Mouse (Mus musculus) splenic B cell, adult 2 months (primary cell): ENCODE measurements around the gene Clec14a.
"Not testable (repeated sequence)": the region's sequence is repeated elsewhere in the genome, so short reads cannot be mapped to it uniquely, and the experiment has no call there.

Experiments
- DNase-seq: peaks from one replicate; pipeline ENCODE4 v3.0.0-alpha.2; 2011; ENCODE audit warnings: low read depth, low spot score
- H3K27me3 ChIP-seq: 2 replicates; pipeline ENCODE4 v1.6.1; 2012; ENCODE audit warnings: mild to moderate bottlenecking, low read length, moderate library complexity, mixed read lengths; ENCODE audit not compliant: control insufficient read depth, poor library complexity, insufficient read depth, severe bottlenecking
- H3K36me3 ChIP-seq: 2 replicates; pipeline ENCODE4 v1.6.1; 2012; ENCODE audit warnings: mild to moderate bottlenecking, low read length, moderate library complexity, mixed read lengths; ENCODE audit not compliant: control insufficient read depth, poor library complexity, insufficient read depth, severe bottlenecking

Clec14a gene

GRCm38 (mm10) chr12:58268563-58269501, at the start of gene Clec14a:
Clec14a (minus strand) TSS chr12:58269290.
- H3K27me3 ChIP-seq, result no peaks in the 10 kb centered on the region
- no peak for DNase-seq
- no peaks in the 10 kb centered on the region for H3K36me3 ChIP-seq

GRCm38 (mm10) chr12:58307835-58308234, 38.7 kb upstream of the Clec14a start:
- DNase-seq, result no peak
- Histone ChIP-seq H3K27me3 (no peaks in the 10 kb centered on the region), H3K36me3 (no peaks in the 10 kb centered on the region)

- H3K36me3 ChIP-seq, H3K27me3 ChIP-seq, DNase-seq: not testable (repeated sequence)
Measured at GRCm38 (mm10) chr12:58306402-58306801, 37.3 kb upstream of the Clec14a start.

GRCm38 (mm10) chr12:58305567-58305966, 36.5 kb upstream of the Clec14a start:
- no peaks in the 10 kb centered on the region for H3K27me3 ChIP-seq
- DNase-seq, result no peak
- H3K36me3 ChIP-seq, result no peaks in the 10 kb centered on the region

GRCm38 (mm10) chr12:58296980-58297379, 27.9 kb upstream of the Clec14a start:
- no peak for DNase-seq

GRCm38 (mm10) chr12:58285912-58286311, 16.8 kb upstream of the Clec14a start:
- H3K27me3 ChIP-seq, result no peaks in the 10 kb centered on the region
- DNase-seq, result no peak
- H3K36me3 ChIP-seq, result no peaks in the 10 kb centered on the region

More at GRCm38 (mm10) chr12:58296980-58297379, 27.9 kb upstream of the Clec14a start:
- H3K36me3 ChIP-seq, result no peaks in the 10 kb centered on the region
- no peaks in the 10 kb centered on the region for H3K27me3 ChIP-seq

GRCm38 (mm10) chr12:58270520-58270919, 1.4 kb upstream of the Clec14a start:
- DNase-seq, result no peak
- H3K27me3 ChIP-seq, result no peaks in the 10 kb centered on the region
- no peaks in the 10 kb centered on the region for H3K36me3 ChIP-seq

- Histone ChIP-seq H3K36me3 (no peaks in the 10 kb centered on the region), H3K27me3 (no peaks in the 10 kb centered on the region)
- DNase-seq, result no peak
Measured at GRCm38 (mm10) chr12:58269505-58269904, 415 bp upstream of the Clec14a start.

GRCm38 (mm10) chr12:58268186-58268562, 916 bp downstream of the Clec14a start:
- DNase-seq, result no peak

GRCm38 (mm10) chr12:58267779-58268178, 1.3 kb downstream of the Clec14a start:
- DNase-seq, result no peak
- Histone ChIP-seq H3K27me3 (no peaks in the 10 kb centered on the region), H3K36me3 (no peaks in the 10 kb centered on the region)

More at GRCm38 (mm10) chr12:58268186-58268562, 916 bp downstream of the Clec14a start:
- H3K36me3 ChIP-seq, result no peaks in the 10 kb centered on the region
- H3K27me3 ChIP-seq, result no peaks in the 10 kb centered on the region

- no peaks in the 10 kb centered on the region for H3K27me3 ChIP-seq
- no peaks in the 10 kb centered on the region for H3K36me3 ChIP-seq
- DNase-seq, result no peak
Measured at GRCm38 (mm10) chr12:58251901-58252300, 17.2 kb downstream of the Clec14a start.

- H3K27me3 ChIP-seq, result no peaks in the 10 kb centered on the region
- no peak for DNase-seq
- H3K36me3 ChIP-seq, result no peaks in the 10 kb centered on the region
Measured at GRCm38 (mm10) chr12:58232489-58232888, 36.6 kb downstream of the Clec14a start.

GRCm38 (mm10) chr12:58225644-58226043, 43.4 kb downstream of the Clec14a start:
- no peak for DNase-seq
- Histone ChIP-seq H3K27me3 (no peaks in the 10 kb centered on the region), H3K36me3 (no peaks in the 10 kb centered on the region)

GRCm38 (mm10) chr12:58219078-58219477, 50.0 kb downstream of the Clec14a start:
- no peaks in the 10 kb centered on the region for H3K36me3 ChIP-seq
- DNase-seq, result no peak
- no peaks in the 10 kb centered on the region for H3K27me3 ChIP-seq

- no peak for DNase-seq
Measured at GRCm38 (mm10) chr12:58216218-58216617, 52.9 kb downstream of the Clec14a start.

More at GRCm38 (mm10) chr12:58216218-58216617, 52.9 kb downstream of the Clec14a start:
- Histone ChIP-seq H3K36me3 (no peaks in the 10 kb centered on the region), H3K27me3 (no peaks in the 10 kb centered on the region)
